Mouse (Mus musculus): ENCODE measurements around the gene Ksr1. TPM values are rescaled to one million over a fixed set of nuclear protein-coding genes. Genes with fewer than 3 reads are reported as not detected.

Gene Ksr1
- 10 to 100 TPM; 51.2 to 51.6 TPM for total RNA-seq (2021)

DNA sequence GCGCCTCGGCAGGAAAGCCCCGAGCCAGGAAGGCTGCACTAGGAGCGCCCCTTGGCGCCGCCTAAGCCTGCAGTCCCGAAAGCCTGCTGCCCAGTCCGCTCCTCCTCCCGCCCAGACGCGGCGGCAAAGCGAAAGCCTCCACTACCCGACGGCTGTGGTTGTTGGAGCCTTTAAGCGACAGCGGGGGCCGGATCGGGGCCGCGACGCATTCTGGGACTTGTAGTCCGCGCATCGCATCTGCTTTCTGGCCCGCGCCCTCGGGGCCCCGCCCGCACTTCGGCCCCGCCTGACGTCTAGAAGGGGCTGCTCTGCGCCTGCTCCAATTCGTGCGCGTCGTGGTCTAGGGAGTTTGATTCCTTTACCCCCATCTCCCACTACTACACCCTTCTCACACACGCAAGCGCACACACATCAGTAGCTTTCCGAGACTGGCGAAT is at the start of gene Ksr1:
Gene Ksr1, minus strand, starts transcription at position 77 of the 437 bp plus-strand sequence.
- DNase-seq (ENCODE audit: extremely low spot score in 1 of 2, low spot score in 2 of 2): peak; percentile 92 to 96
- intact Hi-C loops (cut with DNase I): loop anchor here (5.0 to 10.0 kb wide), 2 partner anchors 64 to 112 kb away; no protein-coding TSS in a partner anchor

DNA sequence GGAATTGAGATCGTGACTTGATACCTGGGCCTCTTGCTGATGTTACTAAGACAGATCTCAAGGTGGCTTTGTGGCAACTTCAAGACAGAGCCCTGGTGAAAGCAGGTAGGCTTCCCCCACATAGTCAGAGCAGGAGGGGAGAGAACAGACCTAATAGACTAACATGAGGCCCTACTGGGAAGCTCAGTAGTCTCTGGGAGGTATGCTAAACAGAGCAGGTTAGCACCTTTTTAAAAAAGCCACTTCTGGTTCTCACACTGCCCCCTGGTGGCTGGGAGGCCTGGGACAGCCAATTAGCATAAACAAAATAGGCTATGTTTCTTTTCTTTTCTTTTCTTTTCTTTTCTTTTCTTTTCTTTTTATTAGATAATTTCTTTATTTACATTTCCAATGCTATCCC is 46.0 kb upstream of the Ksr1 start:
- intact Hi-C loops (cut with DNase I): no loop called here
- no peak for DNase-seq (ENCODE audit: extremely low spot score in 1 of 2, low spot score in 2 of 2)

DNA sequence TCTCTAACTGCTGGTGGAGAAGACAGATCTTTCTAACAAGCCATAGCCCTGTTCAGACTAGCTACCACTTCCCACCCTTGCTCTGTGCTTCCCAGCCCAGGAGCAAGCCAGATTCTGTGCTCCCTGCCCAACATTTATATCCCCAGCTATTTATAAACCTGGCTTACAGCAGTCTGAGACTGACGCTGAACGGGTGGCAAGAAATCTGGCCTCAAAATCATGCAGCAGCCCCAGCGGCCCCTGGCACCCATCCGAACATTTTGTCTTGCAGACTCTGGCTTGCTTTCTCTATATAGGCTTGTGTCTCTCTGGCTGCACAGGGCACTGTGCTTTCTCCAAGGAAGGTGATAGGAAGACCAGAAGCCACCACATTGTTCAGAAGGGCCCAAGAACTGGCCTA is 45.0 kb upstream of the Ksr1 start:
- DNase-seq (ENCODE audit: extremely low spot score in 1 of 2, low spot score in 2 of 2): peak; percentile 27 to 63
- intact Hi-C loops (cut with DNase I): no loop called here

DNA sequence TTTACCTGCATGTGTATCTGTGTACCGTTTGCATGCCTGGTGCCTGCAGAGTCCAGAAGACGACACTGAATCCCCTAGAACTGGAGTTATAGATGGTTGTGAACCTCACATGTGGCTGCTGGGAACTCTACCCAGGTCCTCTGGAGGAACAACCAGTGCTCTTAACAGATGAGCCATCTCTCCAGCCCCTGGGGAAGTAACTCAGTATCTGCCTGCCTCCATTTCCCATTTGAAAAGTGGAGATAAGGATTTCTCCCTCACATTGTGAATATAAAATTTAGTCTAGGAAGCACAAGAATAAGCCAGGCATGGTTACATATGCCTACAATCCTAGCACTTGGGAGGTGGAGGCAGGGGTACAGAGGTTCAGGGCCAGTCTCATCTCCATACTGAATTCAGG is 44.0 kb upstream of the Ksr1 start:
- DNase-seq (ENCODE audit: extremely low spot score in 1 of 2, low spot score in 2 of 2): no peak
- intact Hi-C loops (cut with DNase I): no loop called here

- intact Hi-C loops (cut with DNase I): no loop called here
- peak; percentile 49 to 70 for DNase-seq (ENCODE audit: extremely low spot score in 1 of 2, low spot score in 2 of 2)
Observed at GRCm38 (mm10) chr11:79188176-79188575, 42.0 kb upstream of the Ksr1 start.

- intact Hi-C loops (cut with DNase I): no loop called here
- DNase-seq (ENCODE audit: extremely low spot score in 1 of 2, low spot score in 2 of 2): no peak
Observed at GRCm38 (mm10) chr11:79187291-79187690, 41.1 kb upstream of the Ksr1 start.

- no peak for DNase-seq (ENCODE audit: extremely low spot score in 1 of 2, low spot score in 2 of 2)
- intact Hi-C loops (cut with DNase I): no loop called here
Observed at GRCm38 (mm10) chr11:79185683-79186082, 39.5 kb upstream of the Ksr1 start.

- no peak for DNase-seq (ENCODE audit: extremely low spot score in 1 of 2, low spot score in 2 of 2)
- intact Hi-C loops (cut with DNase I): no loop called here
Observed at GRCm38 (mm10) chr11:79184126-79184888, 38.1 kb upstream of the Ksr1 start.

- intact Hi-C loops (cut with DNase I): no loop called here
- no peak for DNase-seq (ENCODE audit: extremely low spot score in 1 of 2, low spot score in 2 of 2)
Observed at GRCm38 (mm10) chr11:79183400-79183799, 37.2 kb upstream of the Ksr1 start.

- intact Hi-C loops (cut with DNase I): no loop called here
- peak; percentile 45 to 68 for DNase-seq (ENCODE audit: extremely low spot score in 1 of 2, low spot score in 2 of 2)
Observed at GRCm38 (mm10) chr11:79182881-79183280, 36.7 kb upstream of the Ksr1 start.

- intact Hi-C loops (cut with DNase I): no loop called here
- no peak for DNase-seq (ENCODE audit: extremely low spot score in 1 of 2, low spot score in 2 of 2)
Observed at GRCm38 (mm10) chr11:79181914-79182313, 35.7 kb upstream of the Ksr1 start.

- intact Hi-C loops (cut with DNase I): no loop called here
- no peak for DNase-seq (ENCODE audit: extremely low spot score in 1 of 2, low spot score in 2 of 2)
Observed at GRCm38 (mm10) chr11:79176687-79177086, 30.5 kb upstream of the Ksr1 start.

- peak in 1 of 2 experiments; percentile 19 for DNase-seq (ENCODE audit: extremely low spot score in 1 of 2, low spot score in 2 of 2)
- intact Hi-C loops (cut with DNase I): no loop called here
Observed at GRCm38 (mm10) chr11:79172054-79172453, 25.8 kb upstream of the Ksr1 start.

DNA sequence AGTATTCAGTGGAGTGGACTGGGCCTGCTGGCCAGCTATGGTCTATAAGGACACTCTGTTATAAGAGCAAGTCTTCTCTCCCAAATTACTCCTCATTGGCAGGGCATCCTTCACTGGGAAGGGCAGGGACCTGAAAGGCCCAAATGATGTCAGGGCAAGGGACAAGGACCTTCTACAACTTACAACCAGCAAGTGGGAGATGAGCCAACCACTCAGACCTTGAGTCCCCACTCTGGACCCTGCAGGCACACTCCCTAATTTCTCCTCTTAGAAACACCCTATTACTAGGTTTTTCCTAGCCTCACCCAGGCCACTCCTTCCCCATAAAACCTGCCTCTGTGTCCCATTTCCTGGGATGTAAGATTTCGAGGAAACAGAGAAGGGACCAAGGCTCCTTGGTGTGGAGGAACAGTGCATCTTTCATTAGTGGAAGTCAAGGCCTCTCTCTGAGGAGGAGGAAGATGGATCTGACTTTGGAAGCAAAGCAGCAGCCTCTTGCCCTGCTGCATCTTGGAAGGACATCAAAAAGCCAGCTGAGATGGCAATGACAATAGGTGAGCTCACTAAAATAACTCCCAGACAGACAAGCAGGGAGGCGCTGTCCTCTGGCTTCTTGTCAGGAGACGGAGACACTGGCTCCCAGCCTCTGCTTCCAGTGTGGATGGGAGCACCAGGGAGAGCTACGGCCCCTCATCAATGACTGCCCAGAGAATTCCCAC is 20.5 kb upstream of the Ksr1 start:
- intact Hi-C loops (cut with DNase I): no loop called here
- no peak for DNase-seq (ENCODE audit: extremely low spot score in 1 of 2, low spot score in 2 of 2)

DNA sequence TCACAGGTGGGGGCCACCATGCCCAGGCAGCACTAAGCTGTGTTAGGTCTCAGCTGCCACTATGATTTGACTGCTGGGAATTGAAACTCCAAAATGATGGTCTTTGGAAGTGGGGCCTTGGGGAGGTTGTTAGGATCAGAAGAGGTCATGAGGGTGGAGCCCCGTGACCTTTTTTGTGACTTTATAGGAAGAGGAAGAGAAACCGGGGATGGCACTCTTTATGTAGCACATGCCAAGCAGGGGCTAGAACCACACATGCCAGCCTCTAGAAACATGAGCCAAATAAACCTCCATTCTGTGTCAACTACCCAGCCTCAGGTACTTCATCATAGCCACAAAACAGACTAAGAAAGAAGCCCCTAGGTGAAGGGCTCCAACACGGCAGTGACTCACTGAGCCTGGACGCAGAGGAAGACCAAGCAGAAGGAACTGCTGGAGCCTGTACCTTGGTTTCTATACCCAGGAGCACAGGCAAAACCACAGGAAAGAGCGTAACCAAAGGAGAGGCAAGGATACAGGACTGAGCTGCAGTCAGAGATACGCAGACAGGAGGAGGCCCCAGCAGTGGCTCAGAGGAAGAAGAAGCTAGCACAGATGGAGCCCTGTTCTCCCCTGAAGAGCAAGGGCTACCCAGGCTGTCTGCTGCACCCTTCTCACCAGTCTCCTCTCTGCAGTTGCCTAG is 15.0 kb upstream of the Ksr1 start:
- intact Hi-C loops (cut with DNase I): no loop called here
- DNase-seq (ENCODE audit: extremely low spot score in 1 of 2, low spot score in 2 of 2): no peak

DNA sequence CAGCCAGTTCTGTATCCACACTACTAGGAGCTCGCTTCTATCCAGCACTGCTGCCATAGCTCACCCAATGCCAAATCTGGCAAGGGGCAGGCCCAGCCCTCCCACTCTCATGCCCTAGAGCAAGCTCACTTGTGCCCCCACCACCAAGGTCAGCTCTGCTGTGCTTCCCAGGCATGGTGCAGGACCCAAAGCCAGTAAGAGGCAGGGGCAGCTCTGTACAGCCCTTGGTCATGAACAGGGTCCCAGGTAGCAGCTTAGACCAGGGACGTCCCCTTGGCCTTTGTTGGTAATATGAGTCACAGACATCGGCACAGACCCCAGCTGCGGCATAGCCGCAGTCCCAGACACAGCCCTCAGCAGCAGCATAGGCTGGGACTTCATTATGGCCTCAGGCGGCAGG is 13.9 kb upstream of the Ksr1 start:
- DNase-seq (ENCODE audit: extremely low spot score in 1 of 2, low spot score in 2 of 2): no peak
- intact Hi-C loops (cut with DNase I): no loop called here

- intact Hi-C loops (cut with DNase I): no loop called here
- DNase-seq (ENCODE audit: extremely low spot score in 1 of 2, low spot score in 2 of 2): no peak
Observed at GRCm38 (mm10) chr11:79157729-79158128, 11.5 kb upstream of the Ksr1 start.

DNA sequence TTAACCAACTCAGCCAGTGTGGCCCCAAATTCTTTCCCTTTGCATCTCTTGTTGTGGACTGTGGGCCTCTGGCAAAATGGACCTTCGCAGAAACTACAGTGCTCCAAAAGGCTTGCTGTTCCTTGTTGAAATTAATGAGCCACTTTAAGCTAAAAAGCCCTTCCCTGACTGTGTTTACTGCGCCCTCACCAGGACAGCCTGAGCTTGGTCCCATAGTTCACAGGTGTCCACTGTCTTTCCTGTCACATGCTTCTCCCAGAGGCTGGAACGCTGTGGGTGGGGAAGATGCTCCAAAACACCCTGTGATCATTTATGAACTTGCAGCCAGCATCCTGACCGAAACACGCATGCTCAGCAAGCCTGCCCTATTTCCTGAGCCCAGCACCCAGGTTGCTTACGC is 9.1 kb upstream of the Ksr1 start:
- intact Hi-C loops (cut with DNase I): no loop called here

DNA sequence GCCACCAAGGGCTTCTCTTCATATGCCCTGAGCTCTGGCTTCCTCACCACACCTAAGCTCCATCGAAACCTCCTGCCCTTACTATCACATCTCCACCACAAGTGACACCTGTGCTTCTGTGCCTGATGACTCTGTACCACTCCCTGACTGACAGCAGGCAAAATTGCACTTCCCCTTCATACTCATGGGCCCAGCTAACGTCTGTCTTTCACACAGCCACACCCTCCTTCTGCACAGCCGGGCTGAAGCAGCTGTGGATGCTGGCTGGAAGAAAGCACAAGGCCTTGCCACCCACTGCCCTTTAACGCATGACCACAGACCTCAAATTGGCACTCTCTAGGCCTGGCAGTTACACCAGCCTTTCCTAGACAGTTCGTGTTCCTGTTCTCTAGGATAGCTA is 6.5 kb upstream of the Ksr1 start:
- intact Hi-C loops (cut with DNase I): no loop called here
- no peak for DNase-seq (ENCODE audit: extremely low spot score in 1 of 2, low spot score in 2 of 2)

More for the DNA sequence above, 9.1 kb upstream of the Ksr1 start:
- no peak for DNase-seq (ENCODE audit: extremely low spot score in 1 of 2, low spot score in 2 of 2)

- DNase-seq (ENCODE audit: extremely low spot score in 1 of 2, low spot score in 2 of 2): peak in 1 of 2 experiments; percentile 27
- intact Hi-C loops (cut with DNase I): no loop called here
Observed at GRCm38 (mm10) chr11:79151874-79152273, 5.7 kb upstream of the Ksr1 start.
